In the genomic region with DNA sequence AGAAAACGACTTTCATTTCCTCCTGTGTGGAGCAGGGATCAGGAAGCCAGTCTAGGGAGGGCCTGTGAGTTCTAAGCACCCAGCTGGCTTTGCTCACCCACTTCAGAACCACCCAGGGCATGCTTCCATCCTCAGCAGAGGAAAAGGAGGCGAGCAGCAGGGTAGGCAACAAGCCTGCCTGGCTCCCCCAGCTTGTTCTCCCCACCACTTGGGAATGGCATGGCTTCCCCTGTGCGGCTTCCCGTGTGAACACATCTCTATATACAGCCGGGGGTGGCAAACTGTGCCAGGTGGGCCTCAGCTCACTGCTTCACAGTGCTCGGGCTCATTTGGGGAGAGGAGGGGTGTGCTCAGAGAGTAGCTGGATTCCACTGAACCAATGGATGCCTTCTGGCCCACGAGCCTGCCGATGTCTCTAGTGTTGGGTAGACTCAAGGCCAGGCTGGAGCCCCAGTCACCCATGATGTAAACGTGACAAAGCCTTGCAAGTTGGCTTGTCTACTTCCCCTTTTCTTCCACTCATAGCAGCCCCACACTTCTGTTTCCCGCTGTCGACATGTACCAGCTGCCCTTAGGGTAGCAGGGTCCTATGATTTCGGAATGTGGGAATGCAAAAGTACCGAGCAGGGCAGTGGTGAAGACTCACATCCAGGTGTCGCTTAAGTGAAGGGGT, we compare ENCODE assay signal across 16 mouse cellular contexts. TPM values are rescaled to one million over a fixed set of nuclear protein-coding genes. Genes with fewer than 3 reads are reported as not detected.
A peak's percentile ranks its signal among the peaks of the same experiment; 100 is the strongest.
DNase-seq lines count a peak whose midpoint lies in the region; ATAC-seq and TF ChIP-seq lines count a peak whose summit lies in the region.
"Had no signal": no experiment of that assay in that cellular context is flagged by ENCODE, and none has a peak within 500 bp of the region (broad histone marks: within the 10 kb centered on the region; RNA-seq: fewer than 3 reads in every experiment).

No protein-coding gene starts in this region.

- TF ChIP-seq EP300 in MEL (IDR thresholded peaks at IDR 0.05; ENCODE audit: low read depth in 1 of 2, low read length in 2 of 2) = no peak

- TF ChIP-seq POLR2A in MEL (IDR thresholded peaks at IDR 0.05; ENCODE audit: control insufficient read depth in 1 of 2, insufficient read depth in 1 of 2, low read depth in 1 of 2, low read length in 2 of 2, poor library complexity in 1 of 2) = no peak

- H3K36me3 ChIP-seq in MEL (ENCODE audit: control insufficient read depth in 1 of 2, insufficient read depth in 2 of 2, low read length in 2 of 2) = peaks cover 0 to 33% of the 10 kb centered on the region in 2 experiments; a peak in 2 of 4 replicates
- H3K36me3 ChIP-seq: embryonic facial prominence, embryonic 12.5 days; limb, embryonic 15.5 days; neural tube, embryonic 13.5 days had no signal

- H3K9ac ChIP-seq in MEL (ENCODE audit: control insufficient read depth, low read depth, low read length, poor library complexity, severe bottlenecking) = no peak overlapping the region
- H3K9ac ChIP-seq: embryonic facial prominence, embryonic 12.5 days; limb, embryonic 15.5 days; neural tube, embryonic 13.5 days had no signal

- TF ChIP-seq CTCF in MEL (IDR thresholded peaks at IDR 0.05 in 2 of 3, conservative IDR thresholded peaks at IDR 0.05 in 1 of 3; ENCODE audit: control insufficient read depth in 1 of 3, insufficient read depth in 1 of 3, low read depth in 2 of 3, low read length in 3 of 3, poor library complexity in 1 of 3, severe bottlenecking in 1 of 3) = no peak

- peak; percentile 87 for ATAC-seq in megakaryocyte, adult 5-6 weeks (ENCODE audit: poor library complexity, severe bottlenecking)

- H3K27me3 ChIP-seq in MEL (ENCODE audit: control insufficient read depth in 1 of 2, insufficient read depth in 2 of 2, low read length in 2 of 2) = no peaks in the 10 kb centered on the region
- H3K27me3 ChIP-seq: embryonic facial prominence, embryonic 12.5 days; neural tube, embryonic 13.5 days had no signal

- DNase-seq in layer of hippocampus, adult 9-11 months = peak; percentile 61
- no peak for DNase-seq in layer of hippocampus, postnatal 25 days (ENCODE audit: extremely low spot score in 1 of 2, low spot score in 1 of 2)
- DNase-seq in B cell, adult 2 months = peak; percentile 73 to 76
- DNase-seq in MEL (ENCODE audit: low read depth, low spot score) = peak; percentile 82
- DNase-seq in thymus, postnatal 36 days = no peak
- no peak for DNase-seq in thymus, postnatal 0 days (ENCODE audit: low spot score)
- no peak for DNase-seq in frontal cortex, postnatal 14 days (ENCODE audit: low spot score in 2 of 2)
- DNase-seq: adrenal gland, adult 8-10 months; cerebellum, adult 2 months; gastrocnemius, postnatal 36 days; thymus, postnatal 25 days had no signal

- H3K9me3 ChIP-seq in MEL (replicated peaks; ENCODE audit: insufficient read depth, low read length) = no peaks in the 10 kb centered on the region
- H3K9me3 ChIP-seq: embryonic facial prominence, embryonic 12.5 days; limb, embryonic 15.5 days; neural tube, embryonic 13.5 days had no signal

- no peak for TF ChIP-seq RAD21 in MEL (IDR thresholded peaks at IDR 0.05; ENCODE audit: low read depth, low read length)

- H3K4me3 ChIP-seq in MEL (ENCODE audit: control insufficient read depth in 1 of 2, insufficient read depth in 1 of 2, low read depth in 2 of 2, low read length in 2 of 2) = no peak overlapping the region
- H3K4me3 ChIP-seq: embryonic facial prominence, embryonic 12.5 days; limb, embryonic 15.5 days; neural tube, embryonic 13.5 days had no signal

- H3K4me1 ChIP-seq in MEL (ENCODE audit: control insufficient read depth in 1 of 2, insufficient read depth in 2 of 2, low read length in 2 of 2) = peaks cover 27 to 37% of the 10 kb centered on the region in 2 experiments

- no peaks in the 10 kb centered on the region for H3K79me2 ChIP-seq in MEL (ENCODE audit: control insufficient read depth, insufficient read depth, low read length, poor library complexity)

- H3K27ac ChIP-seq in MEL (ENCODE audit: control insufficient read depth, low read depth, low read length) = no peak overlapping the region
- H3K27ac ChIP-seq: embryonic facial prominence, embryonic 12.5 days; limb, embryonic 15.5 days; macrophage; neural tube, embryonic 13.5 days had no signal

TF ChIP-seq in MEL, 35 proteins besides CTCF, POLR2A, EP300 and RAD21:
- peak; percentile 79; the same call in 1 of the 2 replicates for TF ChIP-seq BHLHE40 (IDR thresholded peaks at IDR 0.05; ENCODE audit: borderline replicate concordance, low read depth, low read length)
- TF ChIP-seq POLR2AphosphoS5 (IDR thresholded peaks at IDR 0.05; ENCODE audit: borderline replicate concordance, low read depth, low read length) = no peak
- no peak for TF ChIP-seq GABPA (IDR thresholded peaks at IDR 0.05; ENCODE audit: low read depth, low read length)
- TF ChIP-seq MAX (IDR thresholded peaks at IDR 0.05; ENCODE audit: low read length) = no peak

RNA-seq across cellular contexts. Expression of gene Trp53i11, which starts 20.5 kb away (rescaled TPM):
- total RNA-seq in layer of hippocampus, postnatal 25 days (2021) = 10 to 100 TPM; 73.9 to 75.7 TPM
- total RNA-seq in MEL (2012; rRNA removed) = not detected in 2 replicates
- not detected for polyA plus RNA-seq in MEL (2012; ENCODE audit: insufficient read depth in 1 of 2, insufficient read length in 2 of 2, low read depth in 1 of 2, low replicate concordance in 2 of 2, missing spikeins in 1 of 2)
- total RNA-seq in megakaryocyte, adult 5-6 weeks (2015) = 2.2 and 4.5 TPM in 2 replicates
- 2.8 TPM in 2 replicates for total RNA-seq in megakaryocyte, adult 5-6 weeks (2017)
- 43.1 and 52.4 TPM in 2 replicates for polyA plus RNA-seq in thymus, postnatal 0 days (2015; fragmentation: Nextera tagmentation; extraction: Ambion mirVana)

Comparison
In these comparisons a context has a peak if more than half of its experiments do, and no peak if none do; other contexts are left out.
1. DNase-seq: peak in layer of hippocampus, adult 9-11 months (single experiment), B cell, adult 2 months (2 of 2) and MEL (single experiment); none in layer of hippocampus, postnatal 25 days (0 of 2), thymus, postnatal 36 days (0 of 2), thymus, postnatal 0 days (single experiment) and frontal cortex, postnatal 14 days (0 of 2).
2. RNA of gene Trp53i11, which starts 20.5 kb away (total RNA-seq): 73.9 to 75.7 TPM in layer of hippocampus, postnatal 25 days; 2.2 to 4.5 TPM in megakaryocyte, adult 5-6 weeks and not detected in MEL; every median in the first group is over 10 times any median in the second.